Mouse (Mus musculus): ENCODE data around the gene Nr2c2ap.

Gene Nr2c2ap

GRCm38 (mm10) chr8:70120667-70121066, 10.5 kb upstream of the Nr2c2ap start, which contains the start of gene Ncan:
TSS of gene Ncan (minus strand) at chr8:70120873.
- DNase-seq (ENCODE audit: low read depth), result no peak

- no peak for DNase-seq (ENCODE audit: low read depth)
Measured at GRCm38 (mm10) chr8:70122863-70123262, 8.3 kb upstream of the Nr2c2ap start.

- no peak for DNase-seq (ENCODE audit: low read depth)
Measured at GRCm38 (mm10) chr8:70124992-70125391, 6.1 kb upstream of the Nr2c2ap start.

GRCm38 (mm10) chr8:70128435-70128834, 2.7 kb upstream of the Nr2c2ap start:
- no peak for DNase-seq (ENCODE audit: low read depth)

GRCm38 (mm10) chr8:70129309-70129952, 1.7 kb upstream of the Nr2c2ap start:
- peak; percentile 88 for DNase-seq (ENCODE audit: low read depth)

GRCm38 (mm10) chr8:70130066-70130465, 1.1 kb upstream of the Nr2c2ap start:
- no peak for DNase-seq (ENCODE audit: low read depth)

- DNase-seq (ENCODE audit: low read depth), result no peak
Measured at GRCm38 (mm10) chr8:70134086-70134485, 3.0 kb downstream of the Nr2c2ap start.

- no peak for DNase-seq (ENCODE audit: low read depth)
Measured at GRCm38 (mm10) chr8:70134931-70135330, 3.8 kb downstream of the Nr2c2ap start.

GRCm38 (mm10) chr8:70136591-70136990, 5.5 kb downstream of the Nr2c2ap start:
- DNase-seq (ENCODE audit: low read depth), result no peak

- no peak for DNase-seq (ENCODE audit: low read depth)
Measured at GRCm38 (mm10) chr8:70137890-70138289, 6.8 kb downstream of the Nr2c2ap start.

- DNase-seq (ENCODE audit: low read depth), result peak; percentile 100
Measured at GRCm38 (mm10) chr8:70139026-70139857, 8.1 kb downstream of the Nr2c2ap start, which contains the start of the genes Rfxank, Borcs8 and Mef2b. TSS of gene Rfxank (minus strand) at chr8:70139154. TSS of gene Borcs8 (plus strand) at chr8:70139499. TSS of gene Mef2b (plus strand) at chr8:70139711.

- no peak for DNase-seq (ENCODE audit: low read depth)
Measured at GRCm38 (mm10) chr8:70139981-70140380, 8.8 kb downstream of the Nr2c2ap start.

GRCm38 (mm10) chr8:70147678-70148607, 16.8 kb downstream of the Nr2c2ap start:
- no peak for DNase-seq (ENCODE audit: low read depth)

GRCm38 (mm10) chr8:70150158-70150557, 19.0 kb downstream of the Nr2c2ap start:
- DNase-seq (ENCODE audit: low read depth), result no peak

- no peak for DNase-seq (ENCODE audit: low read depth)
Measured at GRCm38 (mm10) chr8:70152537-70153257, 21.6 kb downstream of the Nr2c2ap start.

GRCm38 (mm10) chr8:70157240-70157800, 26.2 kb downstream of the Nr2c2ap start:
- DNase-seq (ENCODE audit: low read depth), result no peak

GRCm38 (mm10) chr8:70158069-70158853, 27.1 kb downstream of the Nr2c2ap start:
- no peak for DNase-seq (ENCODE audit: low read depth)

GRCm38 (mm10) chr8:70159211-70159610, 28.1 kb downstream of the Nr2c2ap start:
- no peak for DNase-seq (ENCODE audit: low read depth)

- no peak for DNase-seq (ENCODE audit: low read depth)
Measured at GRCm38 (mm10) chr8:70160015-70160414, 28.9 kb downstream of the Nr2c2ap start.

- DNase-seq (ENCODE audit: low read depth), result no peak
Measured at GRCm38 (mm10) chr8:70163316-70163715, 32.2 kb downstream of the Nr2c2ap start.
